Mouse (Mus musculus) ES-E14 (cell line): ENCODE data around the gene Hmga1. TPM values are rescaled to one million over a fixed set of nuclear protein-coding genes. Genes with fewer than 3 reads are reported as not detected.

Experiments used
- DNase-seq: peaks from one replicate; pipeline ENCODE4 v3.0.0-alpha.2; 2013; ENCODE audit warnings: low read depth, low spot score
- H3K27ac ChIP-seq: 2 replicates; pipeline ENCODE4 v1.5.1; 2012; ENCODE audit warnings: low read depth, mild to moderate bottlenecking, low read length, moderate library complexity, mixed read lengths; ENCODE audit not compliant: poor library complexity, insufficient read depth, severe bottlenecking
- H3K36me3 ChIP-seq: 2 replicates; pipeline ENCODE4 v1.6.1; 2012; ENCODE audit warnings: mild to moderate bottlenecking, low read length, moderate library complexity, mixed read lengths; ENCODE audit not compliant: control insufficient read depth, poor library complexity, insufficient read depth, severe bottlenecking
- H3K4me1 ChIP-seq, 2 experiments: fragments of 150-350 bp in 1 of 2; sonication (generic) in 1 of 2; 2 replicates each; pipeline ENCODE4 v1.6.1; 2012; ENCODE audit warnings: low read length in 2 of 2, mild to moderate bottlenecking in 1 of 2, mixed read lengths in 1 of 2; ENCODE audit not compliant: control insufficient read depth in 2 of 2, insufficient read depth in 2 of 2, poor library complexity in 1 of 2
- H3K4me3 ChIP-seq, 2 experiments: fragments of 150-350 bp in 1 of 2; sonication (generic) in 1 of 2; 2 replicates each; pipeline ENCODE4 v1.5.1; 2012; ENCODE audit warnings: low read length in 2 of 2, low read depth in 1 of 2, mild to moderate bottlenecking in 1 of 2, mixed read lengths in 1 of 2; ENCODE audit not compliant: insufficient read depth in 1 of 2, poor library complexity in 1 of 2, severe bottlenecking in 1 of 2
- H3K9ac ChIP-seq: 2 replicates; pipeline ENCODE4 v1.6.1; 2012; ENCODE audit warnings: low read depth, mild to moderate bottlenecking, low read length, mixed read lengths; ENCODE audit not compliant: poor library complexity, insufficient read depth, severe bottlenecking
- H3K9me3 ChIP-seq: fragments of 150-350 bp; sonication (generic); 2 replicates; pipeline ENCODE4 v1.6.1; 2012; ENCODE audit warnings: low read depth, mild to moderate bottlenecking, low read length; ENCODE audit not compliant: control insufficient read depth, insufficient read depth
- CHD2 ChIP-seq: IDR thresholded peaks from 2 replicates; pipeline ENCODE4 v1.6.1; 2014; ENCODE audit warnings: mild to moderate bottlenecking, low read depth, low read length, inconsistent platforms
- HCFC1 ChIP-seq: IDR thresholded peaks from 2 replicates; pipeline ENCODE4 v1.6.1; 2012; ENCODE audit warnings: low read length, inconsistent platforms, borderline replicate concordance; ENCODE audit not compliant: insufficient read depth
- MAFK ChIP-seq: IDR thresholded peaks from 2 replicates; pipeline ENCODE4 v1.6.1; 2014; ENCODE audit warnings: mild to moderate bottlenecking, low read depth, low read length, inconsistent platforms; ENCODE audit not compliant: insufficient read depth
- ZC3H11A ChIP-seq: IDR thresholded peaks from 2 replicates; pipeline ENCODE4 v1.6.1; 2012; ENCODE audit warnings: low read depth, mild to moderate bottlenecking, inconsistent platforms, low read length, borderline replicate concordance
- ZNF384 ChIP-seq: IDR thresholded peaks from 2 replicates; pipeline ENCODE4 v1.6.1; 2012; ENCODE audit warnings: low read depth, low read length, inconsistent platforms
- in situ Hi-C, 2 experiments: fragments of 600-800 bp; cut with MboI; formaldehyde crosslinking; loops; one replicate each; pipeline ENCODE4 v1.15.1; 2025; ENCODE audit warnings: low sequenced_read_pairs in 2 of 2, inconsistent platforms in 1 of 2; ENCODE audit not compliant: unreplicated experiment in 2 of 2
- total RNA-seq: library from RNA; depleted of rRNA; stranded (reverse); fragments of 300-350 nt; gene quantifications from 2 replicates; pipeline ENCODE4 v1.2.3, GENCODE M21; 2012

The Hmga1 gene
- total RNA-seq, 1 experiment, result 175 TPM

- H3K4me1 ChIP-seq, result peaks cover 0 to 4% of the 10 kb centered on the region in 2 experiments; a peak in 2 of 4 replicates
- no peak overlapping the region for H3K27ac ChIP-seq
- DNase-seq, result no peak
- no peaks in the 10 kb centered on the region for H3K9me3 ChIP-seq
- H3K36me3 ChIP-seq, result peaks cover 12% of the 10 kb centered on the region
- TF ChIP-seq MAFK (no peak), HCFC1 (no peak), ZNF384 (no peak), ZC3H11A (no peak), CHD2 (no peak)
- H3K9ac ChIP-seq, result no peak overlapping the region
- in situ Hi-C loops, result no loop called here
- no peak overlapping the region for H3K4me3 ChIP-seq
Observed at GRCm38 (mm10) chr17:27574470-27575115, 18.3 kb downstream of the Hmga1 start.

DNA sequence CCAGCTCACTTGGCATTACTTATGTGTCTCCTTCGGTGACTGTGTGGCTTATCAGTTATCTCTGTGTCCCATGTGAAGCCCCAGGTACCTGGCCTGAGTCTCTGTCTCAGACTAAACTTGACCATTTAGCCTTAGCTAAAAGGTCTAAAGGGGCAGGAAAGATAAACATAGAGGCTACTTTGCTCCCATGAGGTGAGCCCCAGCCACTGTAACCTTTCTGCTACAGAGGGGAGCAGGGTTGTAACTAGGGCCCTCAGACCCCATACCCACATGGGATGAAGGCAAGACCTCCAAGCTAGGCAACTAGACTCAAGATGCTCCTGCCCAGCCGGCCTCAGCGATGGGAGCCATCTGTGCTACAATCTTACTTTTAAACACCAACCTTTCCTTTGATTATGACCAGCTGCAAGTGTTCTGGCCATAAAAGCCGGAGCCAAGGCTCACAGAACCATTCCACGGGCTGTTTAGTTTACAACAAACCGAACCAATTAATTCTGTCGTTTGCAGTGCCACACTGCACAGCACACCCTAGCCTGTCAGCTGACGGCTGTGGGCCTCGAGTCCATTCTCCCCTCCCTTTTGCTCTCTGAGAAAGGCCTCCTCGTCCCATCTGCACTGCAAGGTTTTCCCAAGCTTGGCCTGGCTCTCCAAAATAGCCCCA lies 18.9 kb downstream of the Hmga1 start:
- peaks cover 0 to 4% of the 10 kb centered on the region in 2 experiments; a peak in 3 of 4 replicates for H3K4me1 ChIP-seq
- H3K9ac ChIP-seq, result no peak overlapping the region
- no peak overlapping the region for H3K27ac ChIP-seq
- no peaks in the 10 kb centered on the region for H3K9me3 ChIP-seq
- in situ Hi-C loops, result no loop called here
- H3K36me3 ChIP-seq, result peaks cover 16% of the 10 kb centered on the region
- H3K4me3 ChIP-seq, result no peak overlapping the region
- DNase-seq, result no peak
- TF ChIP-seq HCFC1 (no peak), CHD2 (no peak), ZC3H11A (no peak), ZNF384 (no peak), MAFK (no peak)

- in situ Hi-C loops, result no loop called here
- no peak for TF ChIP-seq MAFK
- no peak for TF ChIP-seq HCFC1
- TF ChIP-seq ZNF384, result no peak
- TF ChIP-seq ZC3H11A, result no peak
- no peak for TF ChIP-seq CHD2
- H3K4me3 ChIP-seq, result no peak overlapping the region
- DNase-seq, result no peak
- H3K4me1 ChIP-seq, result peaks cover 0 to 7% of the 10 kb centered on the region in 2 experiments; a peak in 3 of 4 replicates
- peaks cover 16% of the 10 kb centered on the region for H3K36me3 ChIP-seq
- no peaks in the 10 kb centered on the region for H3K9me3 ChIP-seq
- H3K27ac ChIP-seq, result no peak overlapping the region
- no peak overlapping the region for H3K9ac ChIP-seq
Observed at GRCm38 (mm10) chr17:27576056-27576455, 19.8 kb downstream of the Hmga1 start.

DNA sequence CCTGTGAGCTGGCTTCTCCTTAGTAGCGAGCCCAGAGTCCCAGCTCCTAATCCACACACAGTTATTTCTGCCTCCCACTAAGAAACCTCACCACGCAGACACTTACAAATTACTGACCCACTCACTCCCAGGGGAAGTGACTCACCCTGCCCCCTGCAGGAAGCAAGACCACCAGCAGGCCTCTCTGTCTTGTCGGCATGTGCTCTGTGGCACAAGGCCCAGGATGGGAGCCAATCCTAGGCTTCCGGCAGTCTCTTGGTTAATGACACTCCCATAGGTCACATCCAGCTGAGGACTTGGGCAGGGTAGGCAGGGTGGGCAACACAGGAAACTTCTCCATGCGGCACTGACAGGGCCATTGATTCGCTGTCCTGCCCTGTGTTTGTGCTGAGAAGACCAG lies 21.2 kb downstream of the Hmga1 start:
- H3K9ac ChIP-seq, result no peak overlapping the region

More for the DNA sequence above, 21.2 kb downstream of the Hmga1 start:
- no peak for DNase-seq
- H3K9me3 ChIP-seq, result no peaks in the 10 kb centered on the region
- H3K36me3 ChIP-seq, result peaks cover 24% of the 10 kb centered on the region
- in situ Hi-C loops, result no loop called here
- peaks cover 0 to 13% of the 10 kb centered on the region in 2 experiments; a peak in 3 of 4 replicates for H3K4me1 ChIP-seq
- TF ChIP-seq ZC3H11A, result no peak
- no peak for TF ChIP-seq MAFK
- TF ChIP-seq HCFC1, result no peak
- no peak for TF ChIP-seq ZNF384
- TF ChIP-seq CHD2, result no peak
- no peak overlapping the region for H3K27ac ChIP-seq
- H3K4me3 ChIP-seq, result no peak overlapping the region
